Mouse (Mus musculus) ES-E14 (cell line): ENCODE measurements at regions not wholly inside any gene's neighbourhood (a gene's known extent, or its start where the extent isn't known, plus 50 kb on each side); places are given as distances from the start of the nearest gene placed in this dataset.

Experiments used
- DNase-seq: peaks from one replicate; pipeline ENCODE4 v3.0.0-alpha.2; 2013; ENCODE audit warnings: low read depth, low spot score
- H3K27ac ChIP-seq: 2 replicates; pipeline ENCODE4 v1.5.1; 2012; ENCODE audit warnings: low read depth, mild to moderate bottlenecking, low read length, moderate library complexity, mixed read lengths; ENCODE audit not compliant: poor library complexity, insufficient read depth, severe bottlenecking
- H3K36me3 ChIP-seq: 2 replicates; pipeline ENCODE4 v1.6.1; 2012; ENCODE audit warnings: mild to moderate bottlenecking, low read length, moderate library complexity, mixed read lengths; ENCODE audit not compliant: control insufficient read depth, poor library complexity, insufficient read depth, severe bottlenecking
- H3K4me1 ChIP-seq, 2 experiments: fragments of 150-350 bp in 1 of 2; sonication (generic) in 1 of 2; 2 replicates each; pipeline ENCODE4 v1.6.1; 2012; ENCODE audit warnings: low read length in 2 of 2, mild to moderate bottlenecking in 1 of 2, mixed read lengths in 1 of 2; ENCODE audit not compliant: control insufficient read depth in 2 of 2, insufficient read depth in 2 of 2, poor library complexity in 1 of 2
- H3K4me3 ChIP-seq, 2 experiments: fragments of 150-350 bp in 1 of 2; sonication (generic) in 1 of 2; 2 replicates each; pipeline ENCODE4 v1.5.1; 2012; ENCODE audit warnings: low read length in 2 of 2, low read depth in 1 of 2, mild to moderate bottlenecking in 1 of 2, mixed read lengths in 1 of 2; ENCODE audit not compliant: insufficient read depth in 1 of 2, poor library complexity in 1 of 2, severe bottlenecking in 1 of 2
- H3K9ac ChIP-seq: 2 replicates; pipeline ENCODE4 v1.6.1; 2012; ENCODE audit warnings: low read depth, mild to moderate bottlenecking, low read length, mixed read lengths; ENCODE audit not compliant: poor library complexity, insufficient read depth, severe bottlenecking
- H3K9me3 ChIP-seq: fragments of 150-350 bp; sonication (generic); 2 replicates; pipeline ENCODE4 v1.6.1; 2012; ENCODE audit warnings: low read depth, mild to moderate bottlenecking, low read length; ENCODE audit not compliant: control insufficient read depth, insufficient read depth
- CHD2 ChIP-seq: IDR thresholded peaks from 2 replicates; pipeline ENCODE4 v1.6.1; 2014; ENCODE audit warnings: mild to moderate bottlenecking, low read depth, low read length, inconsistent platforms
- HCFC1 ChIP-seq: IDR thresholded peaks from 2 replicates; pipeline ENCODE4 v1.6.1; 2012; ENCODE audit warnings: low read length, inconsistent platforms, borderline replicate concordance; ENCODE audit not compliant: insufficient read depth
- MAFK ChIP-seq: IDR thresholded peaks from 2 replicates; pipeline ENCODE4 v1.6.1; 2014; ENCODE audit warnings: mild to moderate bottlenecking, low read depth, low read length, inconsistent platforms; ENCODE audit not compliant: insufficient read depth
- ZC3H11A ChIP-seq: IDR thresholded peaks from 2 replicates; pipeline ENCODE4 v1.6.1; 2012; ENCODE audit warnings: low read depth, mild to moderate bottlenecking, inconsistent platforms, low read length, borderline replicate concordance
- ZNF384 ChIP-seq: IDR thresholded peaks from 2 replicates; pipeline ENCODE4 v1.6.1; 2012; ENCODE audit warnings: low read depth, low read length, inconsistent platforms
- in situ Hi-C, 2 experiments: fragments of 600-800 bp; cut with MboI; formaldehyde crosslinking; loops; one replicate each; pipeline ENCODE4 v1.15.1; 2025; ENCODE audit warnings: low sequenced_read_pairs in 2 of 2, inconsistent platforms in 1 of 2; ENCODE audit not compliant: unreplicated experiment in 2 of 2

- Histone ChIP-seq H3K9me3 (no peaks in the 10 kb centered on the region), H3K27ac (no peak overlapping the region), H3K9ac (no peak overlapping the region), H3K4me3 (no peak overlapping the region), H3K4me1 (no peaks in the 10 kb centered on the region), H3K36me3 (no peaks in the 10 kb centered on the region)
- no peak for TF ChIP-seq ZC3H11A
- TF ChIP-seq MAFK, result no peak
- TF ChIP-seq CHD2, result no peak
- no peak for TF ChIP-seq ZNF384
- DNase-seq, result no peak
- in situ Hi-C loops, result no loop called here
Observed at GRCm38 (mm10) chr1:42498901-42499300, 196.7 kb upstream of the Pou3f3 start.

- no peak for TF ChIP-seq CHD2
- TF ChIP-seq MAFK, result no peak
- no peak for TF ChIP-seq ZNF384
- no peak overlapping the region for H3K27ac ChIP-seq
- no peaks in the 10 kb centered on the region for H3K36me3 ChIP-seq
- no peaks in the 10 kb centered on the region for H3K4me1 ChIP-seq
- DNase-seq, result no peak
- no peak overlapping the region for H3K4me3 ChIP-seq
- H3K9ac ChIP-seq, result no peak overlapping the region
- in situ Hi-C loops, result no loop called here
- no peaks in the 10 kb centered on the region for H3K9me3 ChIP-seq
Observed at GRCm38 (mm10) chr1:42504491-42504890, 191.1 kb upstream of the Pou3f3 start.

GRCm38 (mm10) chr1:42505048-42505729 is 190.4 kb upstream of the Pou3f3 start:
- Histone ChIP-seq H3K36me3 (no peaks in the 10 kb centered on the region), H3K4me3 (no peak overlapping the region), H3K27ac (no peak overlapping the region), H3K9me3 (no peaks in the 10 kb centered on the region), H3K9ac (no peak overlapping the region), H3K4me1 (no peaks in the 10 kb centered on the region)
- TF ChIP-seq MAFK, result no peak
- TF ChIP-seq CHD2, result no peak
- TF ChIP-seq ZC3H11A, result no peak
- no peak for TF ChIP-seq ZNF384
- TF ChIP-seq HCFC1, result no peak
- DNase-seq, result no peak
- in situ Hi-C loops, result no loop called here

- no peak for TF ChIP-seq ZNF384
- TF ChIP-seq MAFK, result no peak
- TF ChIP-seq CHD2, result no peak
- no peak for TF ChIP-seq ZC3H11A
- no peak for TF ChIP-seq HCFC1
- no peaks in the 10 kb centered on the region for H3K9me3 ChIP-seq
- H3K9ac ChIP-seq, result no peak overlapping the region
- H3K4me1 ChIP-seq, result no peaks in the 10 kb centered on the region
- in situ Hi-C loops, result no loop called here
- DNase-seq, result no peak
- H3K27ac ChIP-seq, result no peak overlapping the region
- H3K36me3 ChIP-seq, result no peaks in the 10 kb centered on the region
- H3K4me3 ChIP-seq, result no peak overlapping the region
Observed at GRCm38 (mm10) chr1:42514417-42514816, 181.2 kb upstream of the Pou3f3 start.

- no peak for DNase-seq
- H3K27ac ChIP-seq, result no peak overlapping the region
- H3K36me3 ChIP-seq, result no peaks in the 10 kb centered on the region
- no peak overlapping the region for H3K9ac ChIP-seq
- H3K4me3 ChIP-seq, result no peak overlapping the region
- no peak for TF ChIP-seq MAFK
- no peak for TF ChIP-seq CHD2
- TF ChIP-seq ZC3H11A, result no peak
- no peak for TF ChIP-seq HCFC1
- TF ChIP-seq ZNF384, result no peak
- no peaks in the 10 kb centered on the region for H3K4me1 ChIP-seq
- in situ Hi-C loops, result no loop called here
- no peaks in the 10 kb centered on the region for H3K9me3 ChIP-seq
Observed at GRCm38 (mm10) chr1:42524401-42524800, 171.2 kb upstream of the Pou3f3 start.
